Mouse (Mus musculus) embryonic fibroblast, embryonic 13.5 days (primary cell): ENCODE results near the gene Grb7. TPM values are rescaled to one million over a fixed set of nuclear protein-coding genes. Genes with fewer than 3 reads are reported as not detected.

ENCODE experiments used
- H3K27ac ChIP-seq: 2 replicates; pipeline ENCODE4 v1.5.1; 2012; ENCODE audit warnings: low read length, control low read depth, inconsistent platforms; ENCODE audit not compliant: insufficient read depth
- H3K4me1 ChIP-seq: 2 replicates; pipeline ENCODE4 v1.6.1; 2011; ENCODE audit warnings: low read length; ENCODE audit not compliant: control insufficient read depth, insufficient read depth
- H3K4me3 ChIP-seq: 2 replicates; pipeline ENCODE4 v1.5.1; 2011; ENCODE audit warnings: mild to moderate bottlenecking, control low read depth, low read length; ENCODE audit not compliant: insufficient read depth
- CTCF ChIP-seq: IDR thresholded peaks from 2 replicates; pipeline ENCODE4 v1.5.1; 2011; ENCODE audit warnings: mild to moderate bottlenecking, control low read depth, low read length, moderate library complexity, borderline replicate concordance; ENCODE audit not compliant: insufficient read depth
- POLR2A ChIP-seq: IDR thresholded peaks from 2 replicates; pipeline ENCODE4 v1.6.1; 2011; ENCODE audit warnings: low read depth, mild to moderate bottlenecking, control low read depth, low read length, moderate library complexity
- polyA plus RNA-seq: library from polyadenylated mRNA; stranded (reverse); fragments of >200 nt; gene quantifications from 2 replicates; pipeline ENCODE4 v1.2.4, GENCODE M21; 2011; ENCODE audit warnings: low read depth; ENCODE audit not compliant: missing spikeins, insufficient read length

Gene Grb7
- polyA plus RNA-seq, 1 experiment, result not detected

GRCm38 (mm10) chr11:98476434-98476807 lies 30.2 kb downstream of the Grb7 start:
- H3K4me3 ChIP-seq, result no peak overlapping the region
- TF ChIP-seq CTCF, result no peak
- no peak for TF ChIP-seq POLR2A
- no peaks in the 10 kb centered on the region for H3K4me1 ChIP-seq

DNA sequence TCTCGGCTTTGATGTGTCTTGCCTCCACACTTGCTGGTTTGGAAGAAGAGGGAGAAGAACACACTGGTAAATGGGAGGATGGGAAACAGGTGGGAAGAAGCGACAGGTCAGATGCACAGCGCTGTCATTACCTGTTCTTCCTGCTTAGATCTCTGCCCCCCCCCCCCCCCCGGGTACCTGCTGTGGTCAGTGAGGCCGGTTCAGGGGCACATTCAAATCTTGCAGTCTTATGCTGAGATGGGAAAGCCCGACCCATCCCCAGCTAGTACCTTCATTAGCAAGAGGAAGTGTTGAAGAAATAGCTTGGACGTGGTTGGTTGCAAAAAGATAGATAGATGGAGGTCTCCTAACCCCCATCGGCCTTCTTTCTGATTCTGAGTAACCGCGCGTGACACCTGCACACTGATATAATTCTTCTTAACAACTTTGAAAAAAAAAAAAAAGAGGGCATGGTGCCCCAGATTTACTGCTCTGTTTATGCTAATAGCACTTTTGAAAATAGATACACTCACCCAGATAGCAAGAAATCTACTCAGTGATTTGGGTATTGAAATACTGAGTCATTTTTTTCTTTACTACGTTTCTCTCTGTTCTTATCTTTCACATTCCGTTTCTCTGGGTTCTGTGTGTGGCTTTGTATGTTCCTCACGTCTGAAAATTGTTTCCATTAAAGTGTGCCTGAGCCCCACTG lies 31.0 kb downstream of the Grb7 start:
- no peak overlapping the region for H3K27ac ChIP-seq
- H3K4me1 ChIP-seq, result no peaks in the 10 kb centered on the region
- H3K4me3 ChIP-seq, result no peak overlapping the region
- TF ChIP-seq CTCF, result no peak
- TF ChIP-seq POLR2A, result no peak

More at GRCm38 (mm10) chr11:98476434-98476807, 30.2 kb downstream of the Grb7 start:
- no peak overlapping the region for H3K27ac ChIP-seq

DNA sequence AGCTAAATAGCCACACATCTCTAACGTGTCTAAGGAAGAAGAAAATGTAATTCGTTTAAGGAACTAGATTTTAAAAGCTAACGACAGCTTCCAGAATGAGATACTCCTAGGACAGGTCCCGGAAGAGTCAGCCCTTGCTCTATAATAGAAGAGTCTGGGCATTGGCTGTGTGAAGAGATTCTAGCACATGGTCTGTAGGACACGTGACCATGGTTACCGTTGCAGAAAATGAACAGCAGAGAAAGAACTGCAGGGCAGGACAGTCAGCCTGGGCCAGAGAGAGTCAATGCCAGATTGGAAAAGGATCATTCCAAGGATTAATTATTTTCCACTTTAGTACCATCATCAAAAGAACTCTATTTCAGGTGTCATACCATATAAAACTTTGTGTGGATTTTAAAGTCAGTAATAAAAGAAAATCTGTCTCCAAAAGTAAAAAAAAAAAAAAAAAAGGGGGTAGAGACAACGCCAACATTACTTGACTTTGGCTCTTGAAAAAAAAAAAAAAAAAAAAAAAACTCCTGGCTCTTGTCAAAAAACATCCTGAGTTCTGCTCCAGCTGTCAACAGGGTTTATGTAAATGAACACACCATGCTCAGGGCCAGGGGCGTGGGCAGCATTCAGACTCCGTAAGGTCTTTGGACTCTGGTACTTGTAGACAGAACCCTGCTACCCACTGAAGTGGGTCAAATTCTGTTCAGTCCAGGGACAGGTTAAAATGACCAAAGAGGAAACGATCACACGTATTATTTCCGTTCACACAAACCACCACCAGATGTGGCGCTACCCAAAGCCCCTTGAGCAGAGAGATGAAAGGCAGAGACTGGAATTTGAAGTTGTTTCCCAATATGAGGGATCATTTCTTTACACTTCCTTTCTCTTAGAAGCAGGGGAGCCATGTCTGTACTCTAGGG lies 33.1 kb downstream of the Grb7 start:
- no peak overlapping the region for H3K27ac ChIP-seq
- no peak overlapping the region for H3K4me3 ChIP-seq
- TF ChIP-seq POLR2A, result no peak
- no peak for TF ChIP-seq CTCF
- no peaks in the 10 kb centered on the region for H3K4me1 ChIP-seq

- no peak overlapping the region for H3K27ac ChIP-seq
Observed at GRCm38 (mm10) chr11:98479940-98480497, 33.8 kb downstream of the Grb7 start.

DNA sequence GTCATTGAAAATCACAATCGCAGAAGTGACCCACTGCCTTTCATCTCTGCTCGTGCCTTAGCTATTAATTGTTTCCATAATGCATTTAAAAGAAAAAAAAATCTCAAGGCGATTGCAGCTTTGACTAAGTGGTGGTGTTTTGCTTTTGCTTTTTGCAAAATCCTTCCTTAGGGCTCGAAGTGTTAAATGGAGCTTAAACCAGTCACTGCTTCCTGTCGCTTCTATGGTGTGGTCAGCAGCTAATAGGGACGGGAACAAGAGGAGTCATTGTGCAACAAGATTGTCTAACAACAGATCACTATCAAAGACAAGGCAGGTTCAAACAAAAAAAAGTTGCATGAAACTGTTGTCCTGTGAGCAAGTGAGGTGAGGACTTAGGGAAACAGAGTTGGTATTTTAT lies 35.0 kb downstream of the Grb7 start:
- no peak overlapping the region for H3K27ac ChIP-seq
- no peaks in the 10 kb centered on the region for H3K4me1 ChIP-seq
- TF ChIP-seq CTCF (no peak), POLR2A (no peak)
- no peak overlapping the region for H3K4me3 ChIP-seq

More at GRCm38 (mm10) chr11:98479940-98480497, 33.8 kb downstream of the Grb7 start:
- Histone ChIP-seq H3K4me3 (no peak overlapping the region), H3K4me1 (no peaks in the 10 kb centered on the region)
- no peak for TF ChIP-seq CTCF
- no peak for TF ChIP-seq POLR2A

GRCm38 (mm10) chr11:98482067-98482466 lies 35.9 kb downstream of the Grb7 start:
- Histone ChIP-seq H3K27ac (no peak overlapping the region), H3K4me3 (no peak overlapping the region), H3K4me1 (no peaks in the 10 kb centered on the region)
- no peak for TF ChIP-seq CTCF
- TF ChIP-seq POLR2A, result no peak

DNA sequence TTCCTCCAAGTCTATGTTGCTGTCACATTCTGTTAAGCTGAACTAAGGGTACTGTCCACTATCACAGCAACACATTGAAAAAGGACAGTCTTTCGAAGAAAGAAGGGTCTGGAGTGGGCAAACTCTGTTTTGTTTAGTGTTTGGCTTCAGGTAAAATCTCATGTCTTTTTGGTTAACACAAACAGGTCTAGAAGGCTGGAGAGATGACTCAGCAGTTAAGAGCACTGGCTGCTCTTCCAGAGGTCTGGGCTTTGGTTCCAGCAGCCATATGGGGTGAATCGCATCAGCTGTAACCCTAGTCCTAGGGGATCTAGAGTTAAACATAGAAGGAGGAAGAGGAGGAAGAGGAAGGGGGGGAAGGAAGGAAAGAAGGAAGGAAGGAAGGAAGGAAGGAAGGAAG lies 39.6 kb downstream of the Grb7 start:
- no peak for TF ChIP-seq CTCF
- TF ChIP-seq POLR2A, result no peak
- H3K27ac ChIP-seq, result no peak overlapping the region
- H3K4me1 ChIP-seq, result no peaks in the 10 kb centered on the region
- no peak overlapping the region for H3K4me3 ChIP-seq

GRCm38 (mm10) chr11:98487526-98488040 lies 41.4 kb downstream of the Grb7 start:
- Histone ChIP-seq H3K4me3 (no peak overlapping the region), H3K27ac (no peak overlapping the region), H3K4me1 (no peaks in the 10 kb centered on the region)
- TF ChIP-seq POLR2A (no peak), CTCF (no peak)

DNA sequence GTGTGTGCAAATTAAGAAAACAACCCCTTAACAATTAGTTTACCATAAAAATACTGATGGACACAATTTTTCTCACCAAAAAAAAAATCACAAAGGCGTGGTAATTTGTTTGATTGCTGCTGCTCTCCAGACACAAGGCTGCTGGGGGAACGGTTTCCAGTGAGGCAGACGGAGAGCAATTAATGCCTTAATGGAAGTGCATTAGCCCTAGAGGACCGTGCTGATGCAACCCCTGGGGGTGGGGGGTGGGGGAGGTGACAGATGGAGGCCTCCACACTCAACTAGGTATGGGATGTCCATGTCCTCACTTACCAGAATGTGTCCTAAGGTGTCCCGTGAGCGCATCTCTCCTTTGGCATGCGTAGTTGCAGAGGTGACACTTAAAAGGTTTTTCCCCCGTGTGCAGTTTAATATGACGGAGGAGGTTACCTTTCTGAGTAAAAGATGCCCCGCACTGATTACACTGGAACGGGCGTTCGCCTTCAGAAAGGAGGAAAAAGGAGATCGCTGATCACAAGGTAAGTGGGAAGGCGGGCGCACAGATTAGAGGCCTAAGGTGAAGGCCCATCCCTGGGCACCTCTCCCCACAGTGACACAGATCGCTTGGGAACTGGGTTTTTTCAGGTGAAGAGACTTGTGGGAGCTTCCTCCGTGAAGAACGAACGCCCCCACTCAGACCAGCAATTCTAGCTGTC lies 42.5 kb downstream of the Grb7 start:
- TF ChIP-seq POLR2A (no peak), CTCF (no peak)
- H3K27ac ChIP-seq, result no peak overlapping the region
- H3K4me1 ChIP-seq, result no peaks in the 10 kb centered on the region
- no peak overlapping the region for H3K4me3 ChIP-seq
